Mouse (Mus musculus) megakaryocyte-erythroid progenitor cell, adult 5 weeks (primary cell): Measurements from ENCODE around the gene Syt12. TPM values are rescaled to one million over a fixed set of nuclear protein-coding genes. Genes with fewer than 3 reads are reported as not detected.

Source experiments
- polyA plus RNA-seq: library from polyadenylated mRNA; stranded (reverse); fragments of >175 nt; gene quantifications from 2 replicates; pipeline ENCODE4 v1.2.3, GENCODE M21; 2012

The Syt12 gene
- 0.19 TPM in 1 of 2 replicates, not detected in the other for polyA plus RNA-seq

GRCm38 (mm10) chr19:4477345-4478189 is at the start of gene Syt12:
TSS of gene Syt12 (minus strand) at chr19:4477447.

GRCm38 (mm10) chr19:4509986-4510963 is 33.0 kb upstream of the Syt12 start, which contains the start of gene Pcx:
TSS of gene Pcx (plus strand) at chr19:4510472.

GRCm38 (mm10) chr19:4498062-4498933 is 21.1 kb upstream of the Syt12 start, which contains the start of gene 2010003K11Rik:
TSS of gene 2010003K11Rik (minus strand) at chr19:4498583.

GRCm38 (mm10) chr19:4439161-4439801 is 38.0 kb downstream of the Syt12 start, which contains the start of gene Rhod:
TSS of gene Rhod (minus strand) at chr19:4439432.

GRCm38 (mm10) chr19:4397798-4398629 is 79.2 kb downstream of the Syt12 start, which contains the start of gene Kdm2a:
TSS of gene Kdm2a (minus strand) at chr19:4398285.

Other genes with a start within 250 kb of the Syt12 start
- 38.1 and 42.7 TPM in 2 replicates for gene Pold4, start 245.5 kb downstream of the Syt12 start, polyA plus RNA-seq
- gene Ssh3, start 208.3 kb downstream of the Syt12 start, polyA plus RNA-seq = 30.3 and 41.9 TPM in 2 replicates
- gene Ankrd13d, start 194.3 kb downstream of the Syt12 start, polyA plus RNA-seq = 10.8 and 11.6 TPM in 2 replicates
- 941 and 1,009 TPM in 2 replicates for gene Grk2, start 171.2 kb downstream of the Syt12 start, polyA plus RNA-seq
- gene Kdm2a, start 79.2 kb downstream of the Syt12 start, polyA plus RNA-seq = 50.0 and 66.2 TPM in 2 replicates
- gene Rhod, start 38.0 kb downstream of the Syt12 start, polyA plus RNA-seq = 0.15 and 0.37 TPM in 2 replicates
- gene 2010003K11Rik, start 21.1 kb upstream of the Syt12 start, polyA plus RNA-seq = not detected in 2 replicates
- 4.9 and 5.5 TPM in 2 replicates for gene Pcx, start 33.0 kb upstream of the Syt12 start, polyA plus RNA-seq
- gene Lrfn4, start 138.2 kb upstream of the Syt12 start, polyA plus RNA-seq = 19.3 and 29.2 TPM in 2 replicates
- gene Rce1, start 148.2 kb upstream of the Syt12 start, polyA plus RNA-seq = 47.6 and 55.8 TPM in 2 replicates
- gene Gm960, start 221.2 kb upstream of the Syt12 start, polyA plus RNA-seq = 0.34 TPM in 1 of 2 replicates, not detected in the other
- 0.02 and 0.06 TPM in 2 replicates for gene Sptbn2, start 233.7 kb upstream of the Syt12 start, polyA plus RNA-seq